Mouse (Mus musculus): ENCODE results near the gene Hddc2. TPM values are rescaled to one million over a fixed set of nuclear protein-coding genes. Genes with fewer than 3 reads are reported as not detected.
"Not testable (repeated sequence)": the region's sequence is repeated elsewhere in the genome, so short reads cannot be mapped to it uniquely, and the experiment has no call there.

Hddc2 gene
- total RNA-seq, 2 experiments from 2014 or later = 29.3 to 31.1 TPM

- no peak for DNase-seq (ENCODE audit: low spot score in 2 of 2)
These were observed 39.8 kb downstream of the Hddc2 start for GRCm38 (mm10) chr10:31352845-31353427.

- no peak for DNase-seq (ENCODE audit: low spot score in 2 of 2)
These were observed 41.0 kb downstream of the Hddc2 start for GRCm38 (mm10) chr10:31354141-31354540.

- no peak for DNase-seq (ENCODE audit: low spot score in 2 of 2)
These were observed 41.8 kb downstream of the Hddc2 start for GRCm38 (mm10) chr10:31354886-31355461.

GRCm38 (mm10) chr10:31359749-31360148, 46.6 kb downstream of the Hddc2 start:
- no peak for DNase-seq (ENCODE audit: low spot score in 2 of 2)

- not testable (repeated sequence) for DNase-seq (ENCODE audit: low spot score in 2 of 2)
These were observed 57.0 kb downstream of the Hddc2 start for GRCm38 (mm10) chr10:31370200-31370599.

Other genes with a start within 250 kb of the Hddc2 start
- 10 to 100 TPM; 28.3 to 35.8 TPM for gene Tpd52l1, start 132.6 kb downstream of the Hddc2 start, total RNA-seq (2021)

All from gastrocnemius, postnatal 4 days (tissue).